Mouse (Mus musculus) CH12.LX (cell line): ENCODE measurements around the gene Wdfy2.

Source experiments
- CHD1 ChIP-seq: IDR thresholded peaks from 2 replicates; pipeline ENCODE4 v1.6.1; 2012; ENCODE audit warnings: low read depth, low read length, improper control_type of control experiment, inconsistent platforms
- CHD2 ChIP-seq: IDR thresholded peaks from 2 replicates; pipeline ENCODE4 v1.6.1; 2011; ENCODE audit warnings: low read length, improper control_type of control experiment
- CTCF ChIP-seq, 2 experiments: IDR thresholded peaks in 1 of 2; conservative IDR thresholded peaks in 1 of 2; 2 replicates each; pipeline ENCODE4 v1.5.1; 2011 to 2012; ENCODE audit warnings: low read depth in 2 of 2, low read length in 2 of 2, improper control_type of control experiment in 1 of 2, inconsistent platforms in 1 of 2, mild to moderate bottlenecking in 1 of 2, moderate library complexity in 1 of 2
- EP300 ChIP-seq: IDR thresholded peaks from 2 replicates; pipeline ENCODE4 v1.6.1; 2011; ENCODE audit warnings: low read length, improper control_type of control experiment
- MEF2A ChIP-seq: IDR thresholded peaks from 2 replicates; pipeline ENCODE4 v1.6.1; 2014; ENCODE audit warnings: low read depth, mild to moderate bottlenecking, inconsistent platforms, low read length, improper control_type of control experiment, borderline replicate concordance
- POLR2A ChIP-seq: IDR thresholded peaks from 2 replicates; pipeline ENCODE4 v1.6.1; 2011; ENCODE audit warnings: low read depth, mild to moderate bottlenecking, improper control_type of control experiment, low read length
- RAD21 ChIP-seq: IDR thresholded peaks from 2 replicates; pipeline ENCODE4 v1.6.1; 2011; ENCODE audit warnings: low read depth, mild to moderate bottlenecking, low read length, improper control_type of control experiment, moderate library complexity

GRCm38 (mm10) chr14:62855863-62856262, 18.4 kb downstream of the Wdfy2 start:
- TF ChIP-seq CHD1 (no peak), POLR2A (no peak), RAD21 (no peak), MEF2A (no peak), CTCF (conservative IDR thresholded peaks at IDR 0.05 in 1 of 2, IDR thresholded peaks at IDR 0.05 in 1 of 2; ENCODE audit: low read depth in 2 of 2, low read length in 2 of 2) (no peak), CHD2 (no peak), EP300 (no peak)
